Mouse (Mus musculus) lung, postnatal 0 days (tissue): ENCODE measurements around the gene Gm20716.

Experiments used
- CTCF ChIP-seq: IDR thresholded peaks from 2 replicates; pipeline ENCODE4 v1.5.1; 2016; ENCODE audit warnings: antibody characterized with exemption, mild to moderate bottlenecking
- EP300 ChIP-seq: IDR thresholded peaks from 2 replicates; pipeline ENCODE4 v1.6.1; 2016; ENCODE audit warnings: antibody characterized with exemption, mild to moderate bottlenecking, control low read depth

GRCm38 (mm10) chr2:168242841-168243240 is 12.7 kb upstream of the Gm20716 start:
- no peak for TF ChIP-seq CTCF
- no peak for TF ChIP-seq EP300
